Mouse (Mus musculus): ENCODE measurements around the gene Sftpa1. TPM values are rescaled to one million over a fixed set of nuclear protein-coding genes. Genes with fewer than 3 reads are reported as not detected.

Gene Sftpa1
- polyA plus RNA-seq, 2 experiments from 2014 or later, result not detected

DNA sequence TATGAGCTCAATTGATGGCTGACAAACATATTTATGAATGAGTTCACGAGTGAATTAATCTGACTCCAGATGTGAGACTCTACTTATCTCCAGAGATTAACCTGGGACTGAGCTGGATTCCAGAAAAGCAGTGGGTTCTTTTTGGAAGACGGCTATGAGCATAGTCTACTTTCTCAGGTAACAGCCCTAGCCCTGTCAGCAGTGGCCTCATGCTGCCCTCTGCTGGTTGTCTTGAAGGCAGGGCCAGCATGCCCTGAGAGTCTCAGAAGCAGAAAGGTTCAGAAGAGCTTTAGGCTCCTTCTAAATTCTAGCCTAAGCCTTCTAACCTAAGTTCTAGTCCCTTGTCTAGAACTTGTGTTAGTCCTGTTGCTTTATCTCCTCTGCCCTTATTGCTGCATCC is 31.1 kb downstream of the Sftpa1 start:
- ATAC-seq, result no peak

DNA sequence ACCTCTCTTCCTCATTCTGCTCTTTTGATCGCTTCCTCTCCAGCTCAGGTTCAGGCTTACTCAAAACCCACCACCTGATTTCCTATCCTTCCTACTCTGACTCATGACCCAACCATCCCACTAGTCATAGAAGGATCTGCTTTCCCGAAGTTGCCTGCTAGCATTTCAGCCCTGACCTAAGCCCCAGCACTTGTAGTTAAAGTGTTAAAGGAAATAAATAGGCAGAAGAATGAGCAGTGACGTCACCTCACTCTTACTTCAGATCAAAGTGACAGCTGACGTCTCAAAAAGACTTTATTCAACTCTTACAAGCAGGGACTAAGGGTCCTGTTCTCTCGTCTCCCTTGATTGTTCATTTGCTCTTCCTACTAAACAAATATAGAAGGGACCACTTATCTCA is 35.7 kb downstream of the Sftpa1 start:
- no peak for ATAC-seq

DNA sequence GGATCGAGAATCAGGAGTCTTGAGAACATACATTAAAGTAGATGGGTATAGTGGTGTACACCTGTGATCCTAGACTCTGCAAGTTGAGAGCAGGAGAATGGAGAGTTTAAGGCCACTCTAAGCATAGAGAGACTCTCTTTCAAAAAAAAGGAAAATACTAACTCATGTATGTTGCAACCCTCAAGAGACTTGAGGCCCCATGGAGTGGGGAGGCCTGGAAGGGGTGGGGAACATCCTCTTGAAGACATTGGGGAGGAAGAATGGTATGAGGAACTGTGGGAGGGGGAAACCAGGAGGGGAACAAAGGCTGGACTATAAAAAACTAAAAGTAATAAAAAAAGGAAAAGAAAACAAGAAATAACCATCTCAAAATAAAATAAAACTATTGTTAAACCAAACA is 37.0 kb downstream of the Sftpa1 start:
- no peak for ATAC-seq

DNA sequence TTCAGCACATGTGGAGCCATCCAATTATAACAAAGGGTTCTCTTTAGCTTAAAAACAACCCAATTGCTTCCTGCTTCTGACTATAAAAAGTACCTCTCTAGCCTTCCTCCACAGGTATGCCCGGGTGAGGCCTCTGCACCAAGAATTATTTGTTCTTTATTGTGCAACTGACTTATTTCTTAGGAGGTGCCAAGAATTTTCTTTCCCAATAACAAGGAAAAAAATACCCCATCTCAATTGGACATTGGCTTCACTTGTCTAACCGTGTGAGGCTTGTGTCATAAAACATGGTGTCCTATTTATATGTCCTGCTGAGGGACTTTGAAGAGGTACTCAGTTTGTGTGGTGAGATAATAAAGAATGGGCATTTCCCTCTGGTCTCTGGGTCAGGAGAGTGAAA is 38.9 kb downstream of the Sftpa1 start:
- ATAC-seq, result no peak

DNA sequence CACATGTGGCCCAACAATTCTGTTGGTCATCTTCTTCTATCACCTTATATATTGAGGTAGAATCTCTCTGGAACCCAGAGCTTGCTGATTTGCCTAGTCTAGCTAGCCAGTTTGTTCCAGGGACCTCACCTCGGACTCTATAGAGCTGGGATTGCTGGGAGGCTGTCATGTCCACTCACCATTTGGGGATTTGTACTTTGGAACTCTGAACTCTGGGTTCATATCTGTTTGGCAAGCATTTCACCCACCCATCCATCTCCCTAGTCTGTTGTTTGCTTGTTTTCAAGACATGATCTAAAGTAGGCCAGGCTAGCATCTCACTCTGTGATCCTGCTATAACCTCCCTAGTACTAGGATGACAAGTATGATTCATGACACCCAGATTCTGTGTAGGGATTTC is 43.2 kb downstream of the Sftpa1 start:
- ATAC-seq, result no peak

DNA sequence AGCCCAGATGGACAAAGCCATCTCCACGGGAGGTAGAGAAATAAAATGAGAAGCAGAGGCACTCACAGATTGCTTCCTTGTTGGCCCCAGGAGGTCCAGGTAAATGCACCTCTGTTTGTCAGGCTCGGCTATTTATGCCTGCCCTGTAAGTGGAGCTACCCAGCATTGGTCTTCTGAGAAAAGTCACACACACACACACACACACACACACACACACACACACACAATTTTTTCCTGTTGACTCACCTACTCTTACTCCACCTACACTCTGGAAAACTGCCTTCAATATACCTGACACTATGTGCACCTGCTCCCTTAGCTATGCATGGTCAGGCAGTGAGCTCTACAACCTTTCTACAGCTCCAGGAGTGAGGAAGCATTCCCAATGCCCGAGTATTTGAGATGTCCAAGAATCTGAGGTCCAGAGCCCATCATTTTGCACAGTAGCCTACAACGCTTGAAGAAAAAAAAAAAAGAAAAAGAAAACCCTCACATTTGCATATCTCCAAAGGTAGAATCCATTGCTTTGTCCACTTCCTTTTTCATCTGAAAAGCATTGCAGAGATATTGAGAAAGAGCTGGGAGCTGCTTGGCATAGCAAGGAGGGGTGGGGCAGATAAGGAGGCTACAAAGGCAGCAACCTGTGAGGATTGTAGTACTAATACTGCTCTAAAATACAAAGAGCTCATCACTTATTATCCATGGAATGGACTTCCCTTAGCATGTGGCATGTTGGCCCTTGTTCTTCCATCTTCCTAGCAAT is 53.7 kb downstream of the Sftpa1 start, which contains the start of gene Sftpd:
Gene Sftpd (minus strand): TSS at position 91 of the 763 bp plus-strand sequence.
- ATAC-seq, result no peak

Other genes starting within 250 kb of the Sftpa1 start
- not detected for gene Sh2d4b, start 238.5 kb upstream of the Sftpa1 start, polyA plus RNA-seq (2017; shearing (Covaris generic))
- gene Tspan14, start 165.0 kb upstream of the Sftpa1 start, polyA plus RNA-seq (2017; shearing (Covaris generic)), result 10 to 100 TPM; 56.8 to 58.3 TPM
- gene Fam213a, start 118.0 kb upstream of the Sftpa1 start, polyA plus RNA-seq (2017; shearing (Covaris generic)), result 1 to 10 TPM; 8.5 to 9.2 TPM
- gene Dydc2, start 62.6 kb upstream of the Sftpa1 start, polyA plus RNA-seq (2017; shearing (Covaris generic)), result not detected
- not detected for gene Dydc1, start 58.9 kb upstream of the Sftpa1 start, polyA plus RNA-seq (2017; shearing (Covaris generic))
- not detected for gene Mat1a, start 26.7 kb upstream of the Sftpa1 start, polyA plus RNA-seq (2017; shearing (Covaris generic))
- not detected for gene Mbl1, start 19.7 kb downstream of the Sftpa1 start, polyA plus RNA-seq (2017; shearing (Covaris generic))
- gene Sftpd, start 53.4 kb downstream of the Sftpa1 start, polyA plus RNA-seq (2017; shearing (Covaris generic)), result not detected
- gene Gm2832, start 147.0 kb downstream of the Sftpa1 start, polyA plus RNA-seq (2017; shearing (Covaris generic)), result not detected
- not detected for gene Gm5798, start 216.8 kb downstream of the Sftpa1 start, polyA plus RNA-seq (2017; shearing (Covaris generic))